Mouse (Mus musculus) cerebellum, adult 11-12 months (tissue): Measurements from ENCODE around the gene Adam1b.

Experiments
- DNase-seq: peaks from one replicate; pipeline ENCODE4 v3.0.0; 2022

The Adam1b gene

DNA sequence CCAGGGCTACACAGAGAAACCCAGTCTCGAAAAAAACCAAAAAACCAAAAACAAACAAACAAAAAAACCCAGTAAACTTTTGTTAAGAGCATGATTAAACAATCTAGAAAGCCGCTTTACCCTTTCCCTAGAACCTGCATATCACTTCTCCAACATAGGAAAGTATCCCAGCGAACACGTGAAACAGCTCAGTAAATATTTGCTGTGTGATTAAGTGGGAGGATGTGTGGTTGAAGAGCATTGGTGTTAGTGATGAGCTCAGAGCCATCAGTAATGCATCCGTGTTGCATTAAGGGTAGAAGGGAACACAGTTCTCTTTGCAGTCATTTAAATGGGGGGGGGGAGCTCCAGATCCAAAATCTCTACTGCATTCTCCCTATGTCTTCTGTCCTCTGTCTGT lies 18.4 kb downstream of the Adam1b start:
- no peak for DNase-seq

DNA sequence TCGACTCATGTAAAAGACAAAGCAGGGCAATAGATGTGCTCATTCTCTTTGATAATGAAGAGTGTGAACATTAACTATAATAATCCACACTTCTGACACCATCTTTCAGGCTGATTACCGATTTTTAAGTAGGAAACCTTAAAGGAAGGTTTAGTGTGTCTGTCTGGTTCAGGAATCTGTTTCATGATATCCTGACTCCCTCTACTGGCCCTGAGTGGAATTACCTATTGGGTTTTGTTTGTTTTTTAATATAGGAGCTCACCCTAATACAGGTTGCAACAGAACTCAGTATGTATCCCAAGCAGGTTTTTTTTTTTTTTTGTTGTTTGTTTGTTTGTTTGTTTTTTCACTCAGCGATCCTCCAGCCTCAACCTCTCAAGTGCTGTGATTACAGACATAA lies 25.6 kb downstream of the Adam1b start:
- DNase-seq, result no peak

GRCm38 (mm10) chr5:121476040-121476439 lies 27.2 kb downstream of the Adam1b start:
- DNase-seq, result no peak

GRCm38 (mm10) chr5:121474610-121475009 lies 28.6 kb downstream of the Adam1b start:
- no peak for DNase-seq

GRCm38 (mm10) chr5:121472411-121472810 lies 30.8 kb downstream of the Adam1b start:
- no peak for DNase-seq

DNA sequence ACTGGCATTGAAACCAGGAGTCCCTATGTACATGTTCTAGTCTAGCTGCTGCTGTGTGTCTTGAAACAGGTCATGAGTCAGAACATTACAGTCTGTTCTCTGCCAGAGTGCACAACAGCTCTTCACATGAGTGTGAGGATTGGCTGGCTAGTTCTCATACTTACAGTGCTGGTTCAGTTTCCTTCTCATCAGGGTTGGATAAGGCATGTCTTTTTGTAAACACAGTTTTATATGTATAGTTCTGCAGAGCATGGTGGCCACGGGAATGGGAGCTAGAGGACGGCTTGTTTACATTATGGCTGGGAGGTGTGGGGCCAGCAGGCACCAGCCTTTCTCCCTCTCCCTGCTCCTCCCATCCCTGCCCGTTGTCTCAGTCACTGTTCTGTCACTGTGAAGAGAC lies 33.7 kb downstream of the Adam1b start:
- DNase-seq, result no peak

DNA sequence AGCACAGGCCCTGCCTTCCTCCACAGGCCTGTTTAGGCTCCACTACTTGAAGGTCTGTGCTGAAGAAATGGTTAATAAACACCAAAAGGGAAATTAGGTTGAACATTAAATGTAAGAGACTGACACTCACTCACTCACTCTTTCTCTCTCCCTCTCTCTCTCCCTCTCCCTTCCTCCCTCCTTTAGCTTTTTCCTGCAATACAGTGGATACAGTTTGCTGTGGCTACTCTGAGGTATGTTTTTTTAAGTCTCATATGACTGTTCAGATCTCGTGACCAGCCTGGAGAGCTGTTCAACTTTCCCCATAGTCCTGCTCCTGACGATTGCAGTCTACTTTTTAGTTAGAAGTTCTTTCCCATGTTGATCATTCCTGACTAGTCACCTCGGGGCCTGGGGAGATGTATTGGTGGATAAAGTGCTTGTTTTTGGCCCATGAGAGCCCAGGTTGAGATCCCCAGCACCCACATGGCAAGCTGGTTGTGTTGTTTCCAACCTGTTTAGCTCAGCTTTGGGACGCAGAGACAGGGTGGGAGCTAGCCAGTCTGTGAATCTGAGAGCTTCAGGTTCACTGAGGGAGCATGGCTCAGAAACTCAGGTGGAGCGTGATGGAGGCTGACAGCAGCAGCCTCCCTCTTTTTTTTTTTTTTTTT lies 39.5 kb downstream of the Adam1b start:
- DNase-seq, result no peak

GRCm38 (mm10) chr5:121462967-121463366 lies 40.3 kb downstream of the Adam1b start:
- DNase-seq, result no peak

DNA sequence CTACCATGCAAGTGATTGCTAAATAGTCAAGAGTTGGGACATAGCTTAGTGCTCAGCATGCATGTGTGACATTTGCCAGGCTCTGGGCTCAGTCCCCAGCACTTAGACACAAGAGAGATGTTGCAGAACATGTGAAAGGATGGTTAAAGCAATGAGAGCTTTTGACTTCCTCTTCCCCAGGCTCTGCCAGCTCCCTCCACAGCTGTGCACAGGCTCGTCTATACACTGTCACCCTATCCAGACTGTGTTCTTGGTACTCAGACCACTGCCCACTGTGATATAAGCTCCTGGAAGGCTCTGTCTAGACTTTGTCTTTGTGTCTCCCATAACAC lies 41.1 kb downstream of the Adam1b start:
- no peak for DNase-seq

- DNase-seq, result no peak
Observed at GRCm38 (mm10) chr5:121461339-121462170, 41.7 kb downstream of the Adam1b start.

DNA sequence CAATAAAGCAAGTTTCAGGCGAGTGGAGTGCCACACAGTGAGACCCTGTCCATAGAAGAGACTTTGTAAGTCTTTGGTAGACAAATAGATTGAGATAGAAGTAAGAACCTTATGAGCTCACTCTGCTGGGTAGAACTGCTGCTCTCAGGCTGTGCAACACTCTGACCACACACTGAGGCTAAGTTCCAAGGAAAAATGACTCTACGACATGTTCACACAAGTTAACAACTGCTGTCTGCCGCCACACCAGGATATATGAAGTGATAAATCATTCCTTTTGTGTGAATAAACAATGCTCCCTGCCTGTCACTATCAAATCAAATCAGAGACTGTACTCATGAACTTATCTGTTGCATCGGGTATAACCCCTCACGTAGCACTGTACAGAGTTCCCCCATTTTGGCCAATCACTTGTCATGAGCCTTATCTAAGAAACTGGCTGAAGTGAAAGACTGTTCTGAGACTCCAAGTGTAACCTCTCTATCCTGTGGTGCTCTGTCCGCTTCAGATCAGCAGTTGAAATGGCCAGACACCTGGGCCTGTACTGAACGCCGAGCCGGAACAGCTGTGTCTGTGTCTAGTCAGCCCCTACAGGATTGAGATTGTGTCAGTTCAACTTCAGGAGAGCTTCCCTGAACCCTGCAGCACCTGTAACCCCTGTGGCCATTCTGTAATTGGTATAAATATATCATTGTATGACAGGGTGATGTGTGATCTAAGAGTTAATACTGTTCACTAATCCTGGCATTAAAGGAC lies 47.5 kb downstream of the Adam1b start:
- no peak for DNase-seq

GRCm38 (mm10) chr5:121454503-121454782 lies 48.8 kb downstream of the Adam1b start:
- DNase-seq, result no peak

DNA sequence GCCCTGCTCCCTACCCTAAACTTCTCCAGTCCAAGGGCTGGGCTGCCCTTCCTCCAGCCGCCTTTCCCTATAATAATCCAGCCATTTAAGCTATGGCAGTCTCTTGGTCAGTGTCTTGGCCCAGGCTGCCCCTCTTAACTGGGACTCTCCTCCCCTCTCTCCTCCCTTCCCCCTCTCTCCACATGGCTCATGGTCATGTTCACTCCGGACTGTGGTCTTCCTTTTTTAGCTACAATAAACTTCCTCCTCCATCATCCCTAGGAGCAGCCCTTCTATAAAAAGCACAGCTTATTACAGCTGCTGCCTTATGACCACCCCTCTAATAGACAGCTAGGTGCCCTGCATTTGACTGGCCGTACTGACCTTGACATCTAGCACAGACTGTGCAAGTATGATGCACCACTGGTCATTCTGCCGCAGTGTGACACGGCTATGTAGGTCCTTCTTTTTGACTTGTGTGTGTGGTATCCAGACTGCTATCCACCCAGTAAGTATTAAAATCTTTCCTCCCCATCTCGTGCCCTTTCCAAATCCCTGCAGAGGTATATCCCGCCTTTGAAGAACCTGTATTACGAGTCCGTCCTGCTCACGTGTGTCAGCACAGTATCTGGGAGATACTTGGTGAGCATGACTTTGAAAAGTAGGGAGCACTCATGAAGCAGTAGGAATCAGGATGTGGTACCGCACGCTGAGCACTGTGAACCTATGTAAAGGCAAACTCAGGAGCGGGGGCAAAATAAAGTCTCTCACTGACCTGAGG lies 49.3 kb downstream of the Adam1b start:
- DNase-seq, result no peak

- no peak for DNase-seq
Observed at GRCm38 (mm10) chr5:121452906-121453305, 50.3 kb downstream of the Adam1b start.

- DNase-seq, result peak; percentile 99
Observed at GRCm38 (mm10) chr5:121452026-121452869, 51.0 kb downstream of the Adam1b start, which contains the start of gene Erp29. TSS of gene Erp29 (minus strand) at chr5:121452506.

DNA sequence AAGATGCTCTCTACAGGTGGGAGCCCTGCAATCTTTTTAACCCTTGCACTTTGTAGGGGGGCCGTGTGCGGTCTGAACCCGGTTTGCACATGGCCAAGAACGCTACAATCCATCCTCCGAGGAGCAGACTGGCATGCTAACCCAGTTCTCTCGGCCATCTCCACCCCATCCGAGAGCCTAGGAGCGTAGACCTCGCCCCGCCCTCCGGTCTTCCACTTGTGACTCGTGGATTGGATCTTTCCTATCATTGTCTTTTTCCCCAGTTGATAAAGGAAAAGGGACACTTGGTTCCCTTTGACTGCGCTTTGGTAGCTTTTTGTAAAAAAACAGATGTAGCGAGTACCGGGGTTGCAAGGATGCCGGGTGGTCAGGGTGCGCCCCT lies 51.6 kb downstream of the Adam1b start, which contains the start of gene Tmem116:
Gene Tmem116 (plus strand): TSS at position 250 of the 382 bp plus-strand sequence.
- DNase-seq, result peak; percentile 57

DNA sequence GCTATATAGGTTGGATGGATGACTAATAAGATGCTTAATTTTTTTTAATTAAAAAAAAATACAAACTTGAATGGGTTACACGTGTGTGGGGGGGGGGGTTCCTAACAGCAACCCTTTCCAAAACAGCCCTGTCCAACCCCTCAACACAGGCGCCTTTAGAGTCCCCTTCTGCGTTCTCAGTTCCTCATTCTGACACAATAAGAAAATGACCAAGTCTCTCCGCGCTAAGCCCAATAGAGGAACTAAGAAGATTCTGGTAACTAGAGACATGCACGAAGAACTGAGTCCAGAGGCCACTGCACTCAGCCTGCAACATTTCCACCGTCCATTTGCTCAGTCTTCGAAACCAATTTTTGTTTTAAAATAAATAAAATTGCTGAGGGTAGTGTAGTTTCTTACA lies 52.0 kb downstream of the Adam1b start:
- no peak for DNase-seq

- DNase-seq, result no peak
Observed at GRCm38 (mm10) chr5:121450476-121450875, 52.8 kb downstream of the Adam1b start.
